Mouse (Mus musculus) stomach, embryonic 15.5 days (tissue): ENCODE data around the gene Ttc23l. TPM values are rescaled to one million over a fixed set of nuclear protein-coding genes. Genes with fewer than 3 reads are reported as not detected.
"Not testable (repeated sequence)": the region's sequence is repeated elsewhere in the genome, so short reads cannot be mapped to it uniquely, and the experiment has no call there.

Source experiments
- ATAC-seq: fragments of 200-750 bp; cut with Nextera tagmentation; 2 replicates; pipeline ENCODE4 v1.8.0; 2017; ENCODE audit warnings: low read depth, moderate number of reproducible peaks, moderate TSS enrichment; ENCODE audit not compliant: insufficient read depth, low FRiP score
- H3K27ac ChIP-seq: fragments of 300-500 bp; sonication (generic); 2 replicates; pipeline ENCODE4 v1.5.1; 2015; ENCODE audit warnings: mild to moderate bottlenecking, inconsistent platforms
- H3K27me3 ChIP-seq: fragments of 300-500 bp; sonication (generic); replicated peaks from 2 replicates; pipeline ENCODE4 v1.6.1; 2015; ENCODE audit warnings: inconsistent platforms
- H3K36me3 ChIP-seq: fragments of 300-500 bp; sonication (generic); 2 replicates; pipeline ENCODE4 v1.6.1; 2015; ENCODE audit warnings: inconsistent platforms
- H3K4me1 ChIP-seq: fragments of 300-500 bp; sonication (generic); 2 replicates; pipeline ENCODE4 v1.6.1; 2015; ENCODE audit warnings: inconsistent platforms
- H3K4me2 ChIP-seq: fragments of 300-500 bp; sonication (generic); 2 replicates; pipeline ENCODE4 v1.6.1; 2015; ENCODE audit warnings: mild to moderate bottlenecking, inconsistent platforms
- H3K4me3 ChIP-seq: fragments of 300-500 bp; sonication (generic); replicated peaks from 2 replicates; pipeline ENCODE4 v1.5.1; 2015; ENCODE audit warnings: inconsistent platforms
- H3K9ac ChIP-seq: fragments of 300-500 bp; sonication (generic); 2 replicates; pipeline ENCODE4 v1.6.1; 2015; ENCODE audit warnings: inconsistent platforms
- H3K9me3 ChIP-seq: fragments of 300-500 bp; sonication (generic); 2 replicates; pipeline ENCODE4 v1.6.1; 2016; ENCODE audit warnings: inconsistent platforms
- WGBS: fragments of 180-500 bp; shearing (Covaris S2); methylation state at CpG from one replicate; pipeline ENCODE4 v1.1.7; 2015; 5-methylcytosine and 5-hydroxymethylcytosine counted together
- polyA plus RNA-seq: library from polyadenylated mRNA; unstranded; fragments of >200 nt; fragmentation: Nextera tagmentation; extraction: Ambion mirVana; gene quantifications from 2 replicates; pipeline ENCODE4 v1.2.1, GENCODE M21; 2015

The Ttc23l gene
- polyA plus RNA-seq, 1 experiment from 2014 or later: not detected

- H3K9me3 ChIP-seq: no peaks in the 10 kb centered on the region
- H3K4me1 ChIP-seq: no peaks in the 10 kb centered on the region
- WGBS: 79% methylated on average over 7 of the region's 7 CpGs
- H3K27me3 ChIP-seq: no peaks in the 10 kb centered on the region
- H3K9ac ChIP-seq: no peak overlapping the region
- H3K4me3 ChIP-seq: no peak overlapping the region
- peaks cover 8% of the 10 kb centered on the region; the same call in 1 of the 2 replicates for H3K36me3 ChIP-seq
- no peak overlapping the region for H3K27ac ChIP-seq
- ATAC-seq: no peak
- no peak overlapping the region for H3K4me2 ChIP-seq
Measured at GRCm38 (mm10) chr15:10566486-10566885, 8.0 kb upstream of the Ttc23l start.

GRCm38 (mm10) chr15:10564201-10564600 lies 5.7 kb upstream of the Ttc23l start:
- Histone ChIP-seq H3K4me1 (no peaks in the 10 kb centered on the region), H3K9ac (no peak overlapping the region), H3K9me3 (no peaks in the 10 kb centered on the region), H3K27ac (no peak overlapping the region), H3K4me2 (no peak overlapping the region), H3K27me3 (no peaks in the 10 kb centered on the region), H3K4me3 (no peak overlapping the region), H3K36me3 (peaks cover 2% of the 10 kb centered on the region; the same call in 1 of the 2 replicates)
- WGBS: 45% methylated on average over 1 of the region's 1 CpGs
- no peak for ATAC-seq

- no peaks in the 10 kb centered on the region for H3K27me3 ChIP-seq
- no peak overlapping the region for H3K4me2 ChIP-seq
- no peak for ATAC-seq
- H3K27ac ChIP-seq: no peak overlapping the region
- H3K9ac ChIP-seq: no peak overlapping the region
- H3K4me1 ChIP-seq: no peaks in the 10 kb centered on the region
- H3K4me3 ChIP-seq: no peak overlapping the region
- H3K9me3 ChIP-seq: no peaks in the 10 kb centered on the region
- no peaks in the 10 kb centered on the region for H3K36me3 ChIP-seq
Measured at GRCm38 (mm10) chr15:10562281-10562680, 3.8 kb upstream of the Ttc23l start.

GRCm38 (mm10) chr15:10560005-10560404 lies 1.5 kb upstream of the Ttc23l start:
- no peak overlapping the region for H3K9ac ChIP-seq
- H3K27me3 ChIP-seq: no peaks in the 10 kb centered on the region
- H3K4me3 ChIP-seq: no peak overlapping the region
- no peak for ATAC-seq
- 92% methylated on average over 7 of the region's 7 CpGs for WGBS
- H3K9me3 ChIP-seq: no peaks in the 10 kb centered on the region
- no peak overlapping the region for H3K4me2 ChIP-seq
- H3K4me1 ChIP-seq: no peaks in the 10 kb centered on the region
- no peak overlapping the region for H3K27ac ChIP-seq
- H3K36me3 ChIP-seq: no peaks in the 10 kb centered on the region

- H3K9ac ChIP-seq: no peak overlapping the region
- H3K27me3 ChIP-seq: no peaks in the 10 kb centered on the region
- H3K27ac ChIP-seq: no peak overlapping the region
- no peak overlapping the region for H3K4me3 ChIP-seq
- H3K4me1 ChIP-seq: no peaks in the 10 kb centered on the region
- no peaks in the 10 kb centered on the region for H3K9me3 ChIP-seq
- no peak for ATAC-seq
- H3K36me3 ChIP-seq: no peaks in the 10 kb centered on the region
- H3K4me2 ChIP-seq: no peak overlapping the region
Measured at GRCm38 (mm10) chr15:10554336-10554735, 4.1 kb downstream of the Ttc23l start.

- no peak overlapping the region for H3K9ac ChIP-seq
- H3K9me3 ChIP-seq: no peaks in the 10 kb centered on the region
- no peaks in the 10 kb centered on the region for H3K36me3 ChIP-seq
- H3K4me2 ChIP-seq: no peak overlapping the region
- no peak overlapping the region for H3K27ac ChIP-seq
- H3K4me3 ChIP-seq: no peak overlapping the region
- H3K4me1 ChIP-seq: no peaks in the 10 kb centered on the region
- WGBS: 69% methylated on average over 16 of the region's 16 CpGs
- ATAC-seq: no peak
- H3K27me3 ChIP-seq: no peaks in the 10 kb centered on the region
Measured at GRCm38 (mm10) chr15:10540271-10541088, 18.0 kb downstream of the Ttc23l start.

GRCm38 (mm10) chr15:10535969-10536368 lies 22.5 kb downstream of the Ttc23l start:
- H3K9ac ChIP-seq: no peak overlapping the region
- WGBS: 83% methylated on average over 7 of the region's 7 CpGs
- ATAC-seq: no peak
- H3K36me3 ChIP-seq: no peaks in the 10 kb centered on the region
- no peaks in the 10 kb centered on the region for H3K27me3 ChIP-seq
- H3K9me3 ChIP-seq: no peaks in the 10 kb centered on the region
- no peak overlapping the region for H3K27ac ChIP-seq
- H3K4me3 ChIP-seq: no peak overlapping the region
- H3K4me1 ChIP-seq: no peaks in the 10 kb centered on the region
- H3K4me2 ChIP-seq: no peak overlapping the region

- H3K9ac ChIP-seq: no peak overlapping the region
- no peaks in the 10 kb centered on the region for H3K9me3 ChIP-seq
- no peaks in the 10 kb centered on the region for H3K27me3 ChIP-seq
- H3K36me3 ChIP-seq: no peaks in the 10 kb centered on the region
- ATAC-seq: no peak
- WGBS: 84% methylated on average over 5 of the region's 5 CpGs
- H3K4me2 ChIP-seq: no peak overlapping the region
- no peak overlapping the region for H3K27ac ChIP-seq
- no peaks in the 10 kb centered on the region for H3K4me1 ChIP-seq
- H3K4me3 ChIP-seq: no peak overlapping the region
Measured at GRCm38 (mm10) chr15:10534591-10534990, 23.9 kb downstream of the Ttc23l start.

GRCm38 (mm10) chr15:10533361-10533760 lies 25.1 kb downstream of the Ttc23l start:
- H3K4me1 ChIP-seq, ATAC-seq, H3K4me2 ChIP-seq, H3K4me3 ChIP-seq, H3K27me3 ChIP-seq, H3K9ac ChIP-seq, H3K27ac ChIP-seq, H3K36me3 ChIP-seq, H3K9me3 ChIP-seq: not testable (repeated sequence)
- 89% methylated on average over 10 of the region's 10 CpGs for WGBS

- Histone ChIP-seq H3K9me3 (no peaks in the 10 kb centered on the region), H3K9ac (no peak overlapping the region), H3K4me3 (no peak overlapping the region), H3K27me3 (no peaks in the 10 kb centered on the region), H3K36me3 (no peaks in the 10 kb centered on the region), H3K4me2 (no peak overlapping the region), H3K4me1 (no peaks in the 10 kb centered on the region), H3K27ac (no peak overlapping the region)
- WGBS: 78% methylated on average over 4 of the region's 4 CpGs
- no peak for ATAC-seq
Measured at GRCm38 (mm10) chr15:10531352-10531751, 27.1 kb downstream of the Ttc23l start.

- Histone ChIP-seq H3K9me3 (no peaks in the 10 kb centered on the region), H3K4me1 (no peaks in the 10 kb centered on the region), H3K27ac (no peak overlapping the region), H3K36me3 (no peaks in the 10 kb centered on the region), H3K27me3 (no peaks in the 10 kb centered on the region), H3K4me3 (no peak overlapping the region), H3K4me2 (no peak overlapping the region), H3K9ac (no peak overlapping the region)
- ATAC-seq: no peak
- WGBS: 76% methylated on average over 1 of the region's 1 CpGs
Measured at GRCm38 (mm10) chr15:10525896-10526295, 32.6 kb downstream of the Ttc23l start.

GRCm38 (mm10) chr15:10515166-10515565 lies 43.3 kb downstream of the Ttc23l start:
- Histone ChIP-seq H3K27ac (no peak overlapping the region), H3K36me3 (no peaks in the 10 kb centered on the region), H3K4me1 (no peaks in the 10 kb centered on the region), H3K9me3 (no peaks in the 10 kb centered on the region), H3K27me3 (no peaks in the 10 kb centered on the region), H3K4me3 (no peak overlapping the region), H3K4me2 (no peak overlapping the region), H3K9ac (no peak overlapping the region)
- WGBS: 84% methylated on average over 7 of the region's 7 CpGs
- ATAC-seq: no peak

- no peak for ATAC-seq
- Histone ChIP-seq H3K4me1 (no peaks in the 10 kb centered on the region), H3K27me3 (no peaks in the 10 kb centered on the region), H3K4me2 (no peak overlapping the region), H3K9ac (no peak overlapping the region), H3K9me3 (no peaks in the 10 kb centered on the region), H3K36me3 (no peaks in the 10 kb centered on the region), H3K4me3 (no peak overlapping the region), H3K27ac (no peak overlapping the region)
- WGBS: 74% methylated on average over 11 of the region's 11 CpGs
Measured at GRCm38 (mm10) chr15:10506099-10506498, 52.4 kb downstream of the Ttc23l start.
